Mouse (Mus musculus): ENCODE results near the gene Slc2a6.

Gene Slc2a6

DNA sequence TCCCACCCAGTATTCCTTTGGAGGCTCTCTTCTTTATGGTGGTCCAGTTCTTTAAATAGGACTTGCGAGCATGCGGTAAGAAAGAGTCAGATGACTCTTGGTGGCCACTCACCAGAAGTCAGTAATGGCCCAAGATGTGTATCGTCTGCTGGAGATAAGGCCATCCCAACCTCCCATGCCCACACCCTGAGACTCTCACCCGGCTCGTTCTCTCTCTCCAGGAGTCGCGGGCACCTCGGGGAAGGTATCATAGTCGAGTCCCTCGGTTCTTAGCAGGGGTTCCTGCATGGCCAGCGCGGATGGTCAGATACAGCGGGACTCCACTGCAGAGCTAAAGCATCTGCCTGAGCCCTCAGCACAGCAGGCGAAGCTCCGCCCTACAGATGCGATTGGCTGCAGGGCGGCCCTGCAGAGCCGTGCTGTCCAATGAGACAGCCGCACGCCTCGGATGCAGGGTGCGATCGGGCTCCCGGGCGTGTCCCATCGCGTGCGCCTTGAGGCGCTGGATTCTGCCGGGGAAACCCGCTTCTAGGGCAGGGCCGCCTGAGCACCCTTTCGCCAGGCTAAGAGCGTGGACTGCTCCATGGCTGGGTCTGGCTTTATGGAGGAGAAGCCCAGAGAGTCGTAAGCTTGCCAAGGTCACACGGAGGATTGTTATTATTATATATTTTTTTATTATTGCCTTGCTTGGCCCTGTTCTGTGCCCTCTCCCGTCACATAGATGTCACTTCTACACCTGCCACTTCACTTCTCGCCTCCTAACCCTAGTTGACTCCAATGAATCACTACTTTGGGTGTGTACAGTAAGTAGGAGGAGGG lies at the start of gene Slc2a6:
Gene Slc2a6, minus strand, starts transcription at position 381 of the 819 bp plus-strand sequence.
- peak; percentile 98 for DNase-seq (ENCODE audit: low read depth, low spot score)

- peak; percentile 44 for DNase-seq (ENCODE audit: low read depth, low spot score)
These were observed 47.7 kb upstream of the Slc2a6 start for GRCm38 (mm10) chr2:27075485-27075884.

DNA sequence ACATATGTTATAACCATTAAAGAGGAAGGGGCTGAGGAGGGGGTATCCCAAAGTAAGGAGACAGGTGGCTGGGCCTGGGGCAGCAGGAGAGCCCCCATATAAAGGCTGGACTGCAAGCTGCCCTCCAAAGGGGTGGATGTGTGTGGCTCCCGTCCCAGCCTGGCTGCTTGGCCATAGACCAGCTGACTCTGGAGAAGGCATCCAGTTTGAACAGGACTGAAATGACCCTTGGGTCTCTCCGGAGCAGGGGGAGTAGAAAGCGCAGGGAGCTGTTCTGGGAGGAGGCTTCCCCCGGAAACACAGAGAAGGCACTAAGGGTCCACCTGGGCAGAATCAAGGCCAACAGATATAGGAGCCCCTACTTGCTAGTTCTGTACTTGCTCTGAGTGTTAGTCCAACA lies 47.0 kb upstream of the Slc2a6 start:
- no peak for DNase-seq (ENCODE audit: low read depth, low spot score)

DNA sequence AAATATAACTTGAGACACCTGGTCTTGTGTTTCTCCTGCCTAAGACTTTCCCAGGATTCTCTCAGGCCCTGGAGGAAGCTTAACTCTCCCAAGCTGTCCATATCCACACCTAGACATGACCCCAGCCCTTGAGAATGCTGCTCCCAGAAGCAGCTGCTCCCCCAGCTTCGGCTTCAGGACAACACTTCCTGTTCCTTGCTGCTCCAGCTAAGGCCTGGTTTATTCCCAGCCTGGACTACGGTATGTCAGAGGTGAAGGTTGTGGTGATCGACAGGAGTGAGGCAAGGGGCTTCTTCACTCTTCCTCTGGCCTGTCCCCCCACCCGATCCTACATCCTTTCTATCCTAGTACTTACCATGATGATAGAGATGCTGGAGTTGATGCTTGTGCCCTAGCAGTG lies 45.6 kb upstream of the Slc2a6 start:
- no peak for DNase-seq (ENCODE audit: low read depth, low spot score)

DNA sequence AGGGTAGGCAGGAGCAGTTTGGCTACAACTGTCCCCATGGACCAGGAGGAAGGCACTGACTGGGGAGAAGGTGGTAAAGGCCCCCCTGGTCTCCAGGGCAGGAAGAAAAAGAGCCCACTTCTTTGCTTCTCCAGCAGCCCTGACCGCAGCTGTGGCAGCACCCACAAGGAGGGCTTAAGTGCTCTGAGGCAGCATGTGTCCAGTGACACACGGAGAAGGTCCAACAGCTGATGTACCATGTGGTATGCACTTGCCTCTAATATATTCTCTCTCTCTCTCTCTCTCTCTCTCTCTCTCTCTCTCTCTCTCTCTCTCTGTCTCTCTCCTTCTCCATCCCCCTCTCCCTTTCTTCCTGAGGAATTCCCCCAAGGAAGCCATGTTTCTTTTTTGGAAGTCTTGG lies 44.2 kb upstream of the Slc2a6 start, which contains the start of gene Mymk:
Gene Mymk, minus strand, starts transcription at position 202 of the 400 bp plus-strand sequence.
- no peak for DNase-seq (ENCODE audit: low read depth, low spot score)

DNA sequence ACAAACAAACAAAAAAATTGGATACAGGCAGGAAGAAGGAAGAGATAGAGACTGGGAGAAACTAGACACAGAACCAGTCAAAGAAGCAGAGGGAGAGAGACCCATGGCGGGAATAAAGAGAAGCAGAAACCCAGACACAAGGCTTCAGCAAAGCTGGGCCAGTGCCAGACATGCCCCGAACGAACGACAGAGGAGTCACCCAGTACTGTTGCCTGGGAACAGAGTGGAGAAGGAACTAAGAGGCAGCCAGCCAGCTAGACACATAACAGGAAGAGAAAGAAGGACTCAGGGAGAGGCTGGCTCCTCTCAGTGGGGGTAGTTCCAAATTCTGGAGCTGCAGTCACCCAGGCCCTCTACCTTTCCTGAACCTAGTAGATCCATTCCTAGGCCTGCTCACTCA lies 43.3 kb upstream of the Slc2a6 start:
- peak; percentile 93 for DNase-seq (ENCODE audit: low read depth, low spot score)

DNA sequence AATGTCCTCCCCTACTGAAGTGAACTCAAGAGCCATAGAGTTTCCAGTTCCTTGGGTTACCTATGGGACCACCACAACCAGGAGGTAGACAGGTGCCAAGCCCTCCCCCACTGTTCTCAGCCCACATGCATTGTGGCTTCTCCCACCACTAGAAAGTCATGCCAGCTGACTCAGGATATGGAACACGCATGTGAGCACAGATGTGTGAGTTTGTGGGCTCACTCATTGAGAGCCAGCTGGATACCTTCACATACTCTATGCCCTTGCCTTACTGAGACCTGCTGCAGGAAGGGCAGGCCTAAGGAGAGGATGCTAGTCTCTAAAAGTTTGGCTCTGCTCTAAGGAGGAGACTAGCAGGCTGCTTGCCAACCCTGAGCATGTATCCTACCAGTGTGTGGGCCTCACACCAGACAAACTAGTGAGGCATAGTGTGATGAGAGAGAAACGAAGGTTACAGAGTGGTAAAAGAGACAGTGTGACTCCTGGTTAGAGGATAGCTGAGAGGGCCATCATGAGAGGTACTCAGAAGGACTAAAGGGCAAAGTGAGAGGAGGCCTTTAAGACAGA lies 42.5 kb upstream of the Slc2a6 start:
- peak; percentile 52 for DNase-seq (ENCODE audit: low read depth, low spot score)

DNA sequence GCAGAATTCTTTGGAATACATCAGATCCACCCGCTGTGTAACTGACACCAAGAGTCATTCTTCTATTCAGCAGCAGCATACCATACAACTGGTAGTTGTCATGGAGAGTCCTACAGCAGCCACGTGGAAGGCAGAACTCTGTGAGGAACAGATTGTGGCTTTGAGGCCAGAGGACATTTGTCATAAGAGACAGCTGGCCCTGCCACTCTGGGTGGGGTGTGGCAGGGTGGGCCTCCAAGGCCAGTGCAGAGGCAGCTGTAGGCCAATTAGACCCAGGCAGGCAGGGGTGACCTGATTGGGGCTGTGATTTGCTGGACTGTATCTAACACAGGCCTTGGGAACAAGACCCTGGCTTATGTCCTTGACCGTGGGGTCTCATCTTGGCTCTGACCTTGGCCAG lies 41.8 kb upstream of the Slc2a6 start:
- no peak for DNase-seq (ENCODE audit: low read depth, low spot score)

GRCm38 (mm10) chr2:27067996-27068395 lies 40.2 kb upstream of the Slc2a6 start:
- no peak for DNase-seq (ENCODE audit: low read depth, low spot score)

- DNase-seq (ENCODE audit: low read depth, low spot score), result no peak
These were observed 39.3 kb upstream of the Slc2a6 start for GRCm38 (mm10) chr2:27067124-27067523.

DNA sequence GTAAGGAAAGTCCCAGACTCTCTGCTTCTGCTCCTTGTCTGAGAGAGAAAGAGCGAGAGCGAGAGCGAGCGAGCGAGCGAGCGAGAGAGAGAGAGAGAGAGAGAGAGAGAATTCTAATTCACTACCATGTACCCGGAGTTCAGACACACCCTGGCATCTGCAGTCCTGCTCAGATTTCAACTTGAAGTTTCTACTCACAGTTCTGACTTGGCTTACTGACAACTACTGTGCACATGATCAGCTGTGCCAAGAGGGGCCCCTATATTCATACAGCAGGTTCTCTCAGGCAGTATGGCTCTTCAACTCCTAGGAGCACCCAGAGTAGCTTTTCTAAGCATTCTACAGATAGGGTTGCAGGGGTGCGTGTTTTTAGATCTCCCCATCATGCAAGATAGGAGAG lies 31.4 kb upstream of the Slc2a6 start:
- DNase-seq (ENCODE audit: low read depth, low spot score), result no peak

GRCm38 (mm10) chr2:27058751-27059150 lies 31.0 kb upstream of the Slc2a6 start:
- no peak for DNase-seq (ENCODE audit: low read depth, low spot score)

DNA sequence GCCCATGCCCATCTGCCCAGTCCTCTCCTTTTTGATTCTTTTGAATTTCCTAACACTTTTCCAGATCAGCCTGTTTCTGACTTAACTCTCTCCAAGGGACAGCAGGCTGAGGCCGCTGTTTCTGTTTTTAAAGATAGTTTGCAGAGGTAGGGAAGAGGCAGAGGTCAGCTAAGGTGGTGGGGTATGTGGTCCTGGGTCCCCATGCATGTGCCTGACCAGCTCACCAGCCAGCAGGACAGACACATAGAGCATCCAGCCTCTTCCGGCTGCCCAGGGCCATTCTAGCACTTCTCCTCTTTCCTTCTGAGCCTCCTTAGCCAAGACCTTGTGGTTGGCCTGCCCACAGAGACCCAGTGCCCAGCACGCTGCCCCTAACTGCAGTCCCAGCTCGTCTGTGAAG lies 30.5 kb upstream of the Slc2a6 start:
- DNase-seq (ENCODE audit: low read depth, low spot score), result no peak

DNA sequence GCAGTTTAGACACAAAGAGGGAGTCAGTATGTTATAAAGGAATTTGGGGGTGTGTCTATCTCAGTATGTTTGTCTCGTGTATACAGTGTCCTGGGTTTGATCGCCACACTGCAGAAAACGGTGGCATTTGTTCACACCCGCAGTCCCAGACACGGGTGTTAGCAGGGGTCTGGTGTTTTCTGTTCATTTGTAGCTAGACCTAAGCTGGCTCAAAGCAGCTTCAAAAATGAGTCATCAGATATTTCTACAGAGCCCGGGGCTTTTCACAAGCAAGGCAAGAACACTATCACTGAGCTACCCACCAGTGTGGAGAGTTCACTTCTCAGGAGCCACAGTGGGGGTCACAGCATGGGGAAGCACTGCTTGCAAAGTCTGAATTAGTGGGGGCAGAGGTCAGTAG lies 21.6 kb upstream of the Slc2a6 start:
- DNase-seq (ENCODE audit: low read depth, low spot score), result no peak

DNA sequence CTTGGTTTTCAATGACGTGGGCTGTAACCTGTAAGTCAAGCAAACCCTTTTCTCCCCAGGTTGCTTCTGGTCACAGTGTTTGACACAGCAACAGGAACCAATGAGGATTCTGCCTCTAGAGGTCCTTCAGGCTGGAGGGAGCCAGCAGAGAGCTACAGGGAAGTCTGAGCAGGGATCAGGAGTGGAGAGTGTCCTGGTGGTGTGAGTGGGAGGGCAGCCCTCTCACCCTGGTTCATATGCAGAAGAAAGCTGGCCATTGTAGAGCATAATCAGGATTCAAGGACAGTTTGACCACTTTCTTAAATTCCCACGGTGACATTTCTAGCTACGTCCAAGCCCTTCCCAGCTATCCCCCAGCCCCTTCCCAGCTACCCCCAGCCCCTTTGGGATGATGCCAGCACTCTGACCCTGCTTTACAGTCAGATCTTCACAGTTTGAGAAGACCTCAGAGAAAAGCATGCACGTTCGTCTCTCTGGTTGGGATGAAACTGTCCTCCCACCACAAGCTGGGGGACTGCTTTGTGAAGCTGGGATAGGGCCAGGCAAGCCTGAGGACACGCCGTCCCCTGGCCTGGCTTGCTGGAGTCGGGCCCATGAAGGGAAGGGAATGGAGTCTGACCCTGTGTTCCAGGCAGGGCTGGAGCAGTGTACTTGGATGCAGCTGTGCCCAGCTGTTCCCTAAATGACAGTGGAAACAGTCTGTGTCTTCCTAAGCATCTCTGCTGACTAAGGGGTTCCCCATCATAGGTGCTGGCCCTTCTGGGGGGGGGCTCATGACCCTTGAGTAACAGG lies 18.4 kb upstream of the Slc2a6 start:
- DNase-seq (ENCODE audit: low read depth, low spot score), result no peak

DNA sequence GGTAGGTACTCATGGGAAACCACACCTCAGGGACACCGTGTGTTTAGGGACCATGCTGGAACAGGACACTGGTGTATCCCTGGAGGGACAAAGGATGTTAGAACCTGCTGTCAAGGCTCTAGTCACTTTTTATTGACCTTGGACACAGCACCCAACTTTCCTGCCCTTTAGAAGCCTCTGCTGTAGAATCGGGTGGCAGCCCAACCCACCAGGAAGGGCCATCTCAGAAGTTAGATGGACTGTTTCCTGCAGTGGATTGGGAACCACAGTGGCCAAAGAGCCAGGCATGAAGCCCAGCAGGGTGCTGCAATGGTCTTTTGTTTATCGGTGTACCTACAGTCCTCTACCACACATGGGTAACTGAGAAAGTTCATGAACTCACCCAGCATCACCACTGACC lies 16.8 kb upstream of the Slc2a6 start:
- no peak for DNase-seq (ENCODE audit: low read depth, low spot score)

DNA sequence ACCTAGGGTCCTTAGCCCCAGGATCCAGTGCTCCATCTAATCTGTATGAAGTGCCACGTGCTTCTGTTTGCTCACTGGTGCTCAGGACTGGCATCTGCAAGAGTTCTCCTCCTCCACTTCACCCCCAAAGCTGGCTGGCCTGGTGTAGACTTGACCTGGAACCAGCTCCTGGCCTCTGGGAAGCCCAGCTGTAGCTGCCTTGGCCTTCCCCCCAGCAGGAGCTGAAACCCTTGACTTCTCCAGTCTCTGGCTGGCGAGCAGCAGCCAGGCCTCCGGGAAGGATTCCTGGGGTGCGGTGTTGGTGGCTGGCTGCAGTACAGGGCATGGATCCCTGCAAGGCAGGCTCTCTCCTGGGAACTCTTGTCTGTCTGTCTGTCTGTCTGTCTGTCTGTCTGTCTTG lies 16.4 kb upstream of the Slc2a6 start:
- DNase-seq (ENCODE audit: low read depth, low spot score), result no peak

- DNase-seq (ENCODE audit: low read depth, low spot score), result peak; percentile 91
These were observed 15.7 kb upstream of the Slc2a6 start for GRCm38 (mm10) chr2:27043461-27043860.

DNA sequence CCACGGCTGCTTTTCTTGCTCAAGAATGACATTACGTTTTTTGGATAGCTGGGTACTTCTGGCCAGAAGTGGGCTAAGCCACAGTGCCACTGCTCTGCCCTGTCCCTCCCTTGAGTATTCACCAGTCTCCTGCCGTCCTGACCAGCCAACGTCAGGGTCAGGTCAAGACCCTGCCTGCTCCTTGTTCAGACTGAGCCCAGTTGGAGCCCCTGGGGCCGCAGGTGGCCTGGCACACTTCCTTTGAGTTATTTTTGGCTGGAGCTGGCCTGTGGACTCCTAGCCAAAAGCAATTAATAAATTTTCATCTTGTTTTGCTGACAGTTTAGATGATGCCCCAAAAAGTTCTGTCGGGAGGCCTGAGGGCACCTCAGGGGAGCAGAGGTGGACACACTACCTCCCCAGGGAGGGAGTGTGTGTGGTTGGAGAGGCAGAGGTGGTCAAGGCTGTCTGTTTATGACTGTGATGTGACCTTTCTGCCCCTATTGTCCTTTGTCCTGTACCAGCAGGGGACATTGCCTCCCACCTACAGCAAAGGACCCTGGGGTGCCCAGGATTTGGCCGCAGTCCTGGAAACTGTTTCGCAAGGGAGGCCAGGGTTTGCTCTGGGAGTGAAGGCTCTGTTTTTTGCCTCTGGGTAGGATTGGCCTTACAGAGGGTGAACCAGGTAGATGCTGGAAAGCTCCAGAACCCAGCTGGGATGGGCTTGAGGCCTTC lies 14.5 kb upstream of the Slc2a6 start:
- DNase-seq (ENCODE audit: low read depth, low spot score), result no peak

DNA sequence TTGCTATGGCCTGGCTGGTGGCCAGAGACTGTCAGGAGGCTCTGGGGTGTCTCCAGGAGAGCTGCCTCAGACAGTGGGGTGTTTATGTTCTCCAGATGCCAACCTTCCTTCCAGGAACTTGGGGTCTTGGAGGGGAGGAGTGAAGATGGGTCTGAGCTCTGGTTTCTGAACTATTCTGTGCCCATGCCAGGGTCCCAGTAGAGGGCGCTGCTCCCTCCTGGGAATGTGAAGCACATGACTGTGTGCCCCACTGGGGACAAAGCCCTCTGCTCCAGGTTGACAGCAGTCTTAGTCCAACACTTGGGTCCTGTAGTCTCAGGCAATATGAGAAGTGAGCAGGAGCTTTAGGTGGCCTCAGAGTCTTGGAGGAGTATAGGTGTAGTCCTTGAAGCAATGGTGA lies 11.5 kb upstream of the Slc2a6 start:
- no peak for DNase-seq (ENCODE audit: low read depth, low spot score)

GRCm38 (mm10) chr2:27038596-27038995 lies 10.8 kb upstream of the Slc2a6 start:
- DNase-seq (ENCODE audit: low read depth, low spot score), result peak; percentile 73

GRCm38 (mm10) chr2:27037008-27037407 lies 9.2 kb upstream of the Slc2a6 start:
- no peak for DNase-seq (ENCODE audit: low read depth, low spot score)
